Mouse (Mus musculus) lung, postnatal 0 days (tissue): ENCODE results near the gene Hebp1.

Experiments
- CTCF ChIP-seq: IDR thresholded peaks from 2 replicates; pipeline ENCODE4 v1.5.1; 2016; ENCODE audit warnings: antibody characterized with exemption, mild to moderate bottlenecking
- EP300 ChIP-seq: IDR thresholded peaks from 2 replicates; pipeline ENCODE4 v1.6.1; 2016; ENCODE audit warnings: antibody characterized with exemption, mild to moderate bottlenecking, control low read depth

DNA sequence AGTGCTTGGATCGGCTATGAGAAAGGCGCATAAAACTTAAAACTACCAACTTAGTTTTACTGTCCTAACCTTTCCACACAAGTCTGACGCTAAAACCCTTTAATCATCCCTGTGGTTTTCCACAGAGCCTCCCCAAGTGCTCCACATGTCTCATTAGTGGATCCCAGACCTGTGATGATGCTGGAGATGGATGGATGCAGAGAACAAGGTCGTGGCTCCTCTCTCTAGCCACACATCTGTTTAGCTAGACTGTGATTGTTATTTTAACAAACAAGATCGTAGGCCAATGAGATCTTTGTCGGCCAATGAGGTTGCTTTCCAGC, 84.7 kb downstream of the Hebp1 start:
- TF ChIP-seq CTCF (no peak), EP300 (no peak)
